Mouse (Mus musculus): ENCODE measurements around the gene Mesd. TPM values are rescaled to one million over a fixed set of nuclear protein-coding genes. Genes with fewer than 3 reads are reported as not detected.
A peak's percentile ranks its signal among the peaks of the same experiment; 100 is the strongest.

Mesd gene
- polyA plus RNA-seq, 1 experiment = not detected

- TF ChIP-seq POLR2A (IDR thresholded peaks at IDR 0.05; ENCODE audit: insufficient read depth, low read depth, low read length) (no peak), CTCF (IDR thresholded peaks at IDR 0.05; ENCODE audit: insufficient read depth, low read depth, low read length) (no peak)
- WGBS = 62% methylated on average over 5 of the region's 5 CpGs
- Histone ChIP-seq H3K4me1 (ENCODE audit: control insufficient read depth, insufficient read depth, low read length) (no peaks in the 10 kb centered on the region), H3K27ac (ENCODE audit: insufficient read depth, low read depth, low read length) (0 out of 2 replicates have a peak overlapping the region, but pooled peaks have one; percentile 13), H3K4me3 (ENCODE audit: insufficient read depth, low read depth, low read length) (no peak overlapping the region)
Measured at GRCm38 (mm10) chr7:83852381-83853380, 31.6 kb upstream of the Mesd start.

- 91% methylated on average over 1 of the region's 1 CpGs for WGBS
- Histone ChIP-seq H3K4me3 (ENCODE audit: insufficient read depth, low read depth, low read length) (no peak overlapping the region), H3K27ac (ENCODE audit: insufficient read depth, low read depth, low read length) (no peak overlapping the region), H3K4me1 (ENCODE audit: control insufficient read depth, insufficient read depth, low read length) (no peaks in the 10 kb centered on the region)
- TF ChIP-seq CTCF (IDR thresholded peaks at IDR 0.05; ENCODE audit: insufficient read depth, low read depth, low read length) = no peak
- no peak for TF ChIP-seq POLR2A (IDR thresholded peaks at IDR 0.05; ENCODE audit: insufficient read depth, low read depth, low read length)
Measured at GRCm38 (mm10) chr7:83855203-83855602, 29.1 kb upstream of the Mesd start.

- no peaks in the 10 kb centered on the region for H3K4me1 ChIP-seq (ENCODE audit: control insufficient read depth, insufficient read depth, low read length)
- no peak overlapping the region for H3K4me3 ChIP-seq (ENCODE audit: insufficient read depth, low read depth, low read length)
- H3K27ac ChIP-seq (ENCODE audit: insufficient read depth, low read depth, low read length) = no peak overlapping the region
- TF ChIP-seq CTCF (IDR thresholded peaks at IDR 0.05; ENCODE audit: insufficient read depth, low read depth, low read length) = no peak
- WGBS = 72% methylated on average over 9 of the region's 9 CpGs
Measured at GRCm38 (mm10) chr7:83856353-83857207, 27.7 kb upstream of the Mesd start.

DNA sequence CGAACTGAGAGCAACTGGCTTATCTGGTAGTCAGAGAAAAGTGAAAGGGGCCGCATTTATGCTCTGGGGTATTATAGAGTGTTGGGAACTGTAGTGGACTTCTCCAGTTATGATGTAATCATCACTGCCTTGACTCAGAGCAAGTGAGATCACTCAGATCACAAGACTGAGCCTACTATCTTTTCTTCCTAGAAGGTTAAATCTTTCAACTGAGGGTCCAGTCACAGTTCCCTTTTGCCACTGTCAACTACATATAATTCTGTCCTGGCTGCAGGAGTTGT is 27.1 kb upstream of the Mesd start:
- Histone ChIP-seq H3K27ac (ENCODE audit: insufficient read depth, low read depth, low read length) (no peak overlapping the region), H3K4me3 (ENCODE audit: insufficient read depth, low read depth, low read length) (no peak overlapping the region), H3K4me1 (ENCODE audit: control insufficient read depth, insufficient read depth, low read length) (no peaks in the 10 kb centered on the region)
- no peak for TF ChIP-seq CTCF (IDR thresholded peaks at IDR 0.05; ENCODE audit: insufficient read depth, low read depth, low read length)
- TF ChIP-seq POLR2A (IDR thresholded peaks at IDR 0.05; ENCODE audit: insufficient read depth, low read depth, low read length) = no peak
- WGBS = 93% methylated on average over 2 of the region's 2 CpGs

- TF ChIP-seq POLR2A (IDR thresholded peaks at IDR 0.05; ENCODE audit: insufficient read depth, low read depth, low read length) (no peak), CTCF (IDR thresholded peaks at IDR 0.05; ENCODE audit: insufficient read depth, low read depth, low read length) (no peak)
- 93% methylated on average over 3 of the region's 3 CpGs for WGBS
- no peaks in the 10 kb centered on the region for H3K4me1 ChIP-seq (ENCODE audit: control insufficient read depth, insufficient read depth, low read length)
- no peak overlapping the region for H3K4me3 ChIP-seq (ENCODE audit: insufficient read depth, low read depth, low read length)
- no peak overlapping the region for H3K27ac ChIP-seq (ENCODE audit: insufficient read depth, low read depth, low read length)
Measured at GRCm38 (mm10) chr7:83857921-83858320, 26.3 kb upstream of the Mesd start.

- Histone ChIP-seq H3K4me1 (ENCODE audit: control insufficient read depth, insufficient read depth, low read length) (no peaks in the 10 kb centered on the region), H3K4me3 (ENCODE audit: insufficient read depth, low read depth, low read length) (no peak overlapping the region), H3K27ac (ENCODE audit: insufficient read depth, low read depth, low read length) (no peak overlapping the region)
- 71% methylated on average over 4 of the region's 4 CpGs for WGBS
- TF ChIP-seq POLR2A (IDR thresholded peaks at IDR 0.05; ENCODE audit: insufficient read depth, low read depth, low read length) = no peak
- TF ChIP-seq CTCF (IDR thresholded peaks at IDR 0.05; ENCODE audit: insufficient read depth, low read depth, low read length) = no peak
Measured at GRCm38 (mm10) chr7:83859378-83860083, 24.7 kb upstream of the Mesd start.

GRCm38 (mm10) chr7:83863554-83863953 is 20.7 kb upstream of the Mesd start:
- TF ChIP-seq POLR2A (IDR thresholded peaks at IDR 0.05; ENCODE audit: insufficient read depth, low read depth, low read length) (no peak), CTCF (IDR thresholded peaks at IDR 0.05; ENCODE audit: insufficient read depth, low read depth, low read length) (no peak)
- WGBS = 61% methylated on average over 2 of the region's 2 CpGs
- Histone ChIP-seq H3K4me3 (ENCODE audit: insufficient read depth, low read depth, low read length) (no peak overlapping the region), H3K4me1 (ENCODE audit: control insufficient read depth, insufficient read depth, low read length) (no peaks in the 10 kb centered on the region), H3K27ac (ENCODE audit: insufficient read depth, low read depth, low read length) (no peak overlapping the region)

GRCm38 (mm10) chr7:83868200-83868599 is 16.1 kb upstream of the Mesd start:
- Histone ChIP-seq H3K27ac (ENCODE audit: insufficient read depth, low read depth, low read length) (no peak overlapping the region), H3K4me1 (ENCODE audit: control insufficient read depth, insufficient read depth, low read length) (no peaks in the 10 kb centered on the region), H3K4me3 (ENCODE audit: insufficient read depth, low read depth, low read length) (no peak overlapping the region)
- 71% methylated on average over 3 of the region's 3 CpGs for WGBS
- TF ChIP-seq CTCF (IDR thresholded peaks at IDR 0.05; ENCODE audit: insufficient read depth, low read depth, low read length) (no peak), POLR2A (IDR thresholded peaks at IDR 0.05; ENCODE audit: insufficient read depth, low read depth, low read length) (no peak)

Data from olfactory bulb, adult 2 months (tissue).